Mouse (Mus musculus) forebrain, embryonic 16.5 days (tissue): ENCODE data around the gene Cdiptos. TPM values are rescaled to one million over a fixed set of nuclear protein-coding genes. Genes with fewer than 3 reads are reported as not detected.

Source experiments
- ATAC-seq: fragments of 200-750 bp; cut with Nextera tagmentation; 2 replicates; pipeline ENCODE4 v1.8.0; 2017; ENCODE audit warnings: mild to moderate bottlenecking, moderate library complexity
- H3K27ac ChIP-seq: fragments of 300-500 bp; sonication (generic); 2 replicates; pipeline ENCODE4 v1.5.1; 2014; ENCODE audit warnings: low read length, control low read depth
- H3K27me3 ChIP-seq: fragments of 300-500 bp; sonication (generic); replicated peaks from 2 replicates; pipeline ENCODE4 v1.6.1; 2014; ENCODE audit warnings: low read length; ENCODE audit not compliant: control insufficient read depth, insufficient read depth
- H3K36me3 ChIP-seq: fragments of 300-500 bp; sonication (generic); 2 replicates; pipeline ENCODE4 v1.6.1; 2014; ENCODE audit not compliant: control insufficient read depth, insufficient read depth
- H3K4me1 ChIP-seq: fragments of 300-500 bp; sonication (generic); replicated peaks from 2 replicates; pipeline ENCODE4 v1.6.1; 2014; ENCODE audit warnings: low read length; ENCODE audit not compliant: control insufficient read depth, insufficient read depth
- H3K4me2 ChIP-seq: fragments of 300-500 bp; sonication (generic); 2 replicates; pipeline ENCODE4 v1.6.1; 2014; ENCODE audit warnings: mild to moderate bottlenecking, low read length, control low read depth
- H3K4me3 ChIP-seq: fragments of 300-500 bp; sonication (generic); replicated peaks from 2 replicates; pipeline ENCODE4 v1.5.1; 2014; ENCODE audit warnings: mild to moderate bottlenecking, low read length, control low read depth
- H3K9ac ChIP-seq: fragments of 300-500 bp; sonication (generic); replicated peaks from 2 replicates; pipeline ENCODE4 v1.6.1; 2014; ENCODE audit warnings: low read depth, low read length, control low read depth
- H3K9me3 ChIP-seq: fragments of 300-500 bp; sonication (generic); 2 replicates; pipeline ENCODE4 v1.6.1; 2016; ENCODE audit warnings: low read length; ENCODE audit not compliant: control insufficient read depth
- WGBS: fragments of 180-500 bp; shearing (Covaris S2); extraction: QIAGEN DNeasy Blood & Tissue Kit; methylation state at CpG from one replicate; pipeline ENCODE4 v1.1.7; 2014; 5-methylcytosine and 5-hydroxymethylcytosine counted together
- polyA plus RNA-seq: library from polyadenylated mRNA; unstranded; fragments of >200 nt; fragmentation: Nextera tagmentation; extraction: Ambion mirVana; gene quantifications from 2 replicates; pipeline ENCODE4 v1.2.1, GENCODE M21; 2015

The Cdiptos gene
- polyA plus RNA-seq, 1 experiment from 2014 or later = 1.2 TPM

- Histone ChIP-seq H3K4me3 (peak within 1 kb of the TSS; percentile 62), H3K9me3 (no peaks in the 10 kb centered on the region), H3K27me3 (0 out of 2 replicates have a peak, but pooled peaks cover 2% of the 10 kb centered on the region), H3K9ac (peak within 1 kb of the TSS; percentile 76), H3K27ac (peak within 1 kb of the TSS; percentile 87), H3K36me3 (peaks cover 9% of the 10 kb centered on the region; the same call in 1 of the 2 replicates), H3K4me2 (peak within 1 kb of the TSS; percentile 89), H3K4me1 (peaks cover 39% of the 10 kb centered on the region)
- 1% methylated on average over 21 of the region's 21 CpGs for WGBS
- ATAC-seq = peak; percentile 67
Observed at GRCm38 (mm10) chr7:126949403-126949792, 26.5 kb downstream of the Cdiptos start, which contains the start of gene Asphd1. Gene Asphd1, minus strand, starts transcription at chr7:126949582.

- Histone ChIP-seq H3K27ac (peak overlapping the region; percentile 87), H3K4me3 (peak overlapping the region; percentile 62), H3K4me1 (peaks cover 39% of the 10 kb centered on the region), H3K9ac (peak overlapping the region; percentile 76), H3K9me3 (no peaks in the 10 kb centered on the region), H3K27me3 (no peaks in the 10 kb centered on the region), H3K36me3 (peaks cover 9% of the 10 kb centered on the region; the same call in 1 of the 2 replicates), H3K4me2 (peak overlapping the region; percentile 89)
- no peak for ATAC-seq
- 83% methylated on average over 10 of the region's 10 CpGs for WGBS
Observed at GRCm38 (mm10) chr7:126948626-126949025, 27.3 kb downstream of the Cdiptos start.

- Histone ChIP-seq H3K27ac (no peak overlapping the region), H3K9me3 (no peaks in the 10 kb centered on the region), H3K27me3 (no peaks in the 10 kb centered on the region), H3K9ac (no peak overlapping the region), H3K36me3 (peaks cover 11% of the 10 kb centered on the region; the same call in 1 of the 2 replicates), H3K4me1 (peaks cover 23% of the 10 kb centered on the region), H3K4me3 (no peak overlapping the region), H3K4me2 (no peak overlapping the region)
- no peak for ATAC-seq
- 51% methylated on average over 3 of the region's 3 CpGs for WGBS
Observed at GRCm38 (mm10) chr7:126946530-126946929, 29.4 kb downstream of the Cdiptos start.

GRCm38 (mm10) chr7:126941801-126942200 is 34.1 kb downstream of the Cdiptos start:
- Histone ChIP-seq H3K4me2 (no peak overlapping the region), H3K9me3 (no peaks in the 10 kb centered on the region), H3K9ac (no peak overlapping the region), H3K27me3 (no peaks in the 10 kb centered on the region), H3K27ac (no peak overlapping the region), H3K36me3 (peaks cover 22% of the 10 kb centered on the region), H3K4me3 (no peak overlapping the region), H3K4me1 (peaks cover 5% of the 10 kb centered on the region; the same call in 1 of the 2 replicates)
- ATAC-seq = peak; percentile 61; the same call in 1 of the 2 replicates
- WGBS = 46% methylated on average over 5 of the region's 5 CpGs

GRCm38 (mm10) chr7:126941171-126941570 is 34.7 kb downstream of the Cdiptos start:
- no peak overlapping the region for H3K4me2 ChIP-seq
- no peaks in the 10 kb centered on the region for H3K9me3 ChIP-seq
- WGBS = 47% methylated on average over 6 of the region's 6 CpGs
- no peak overlapping the region for H3K9ac ChIP-seq
- H3K4me3 ChIP-seq = no peak overlapping the region
- no peak overlapping the region for H3K27ac ChIP-seq
- no peak for ATAC-seq
- H3K27me3 ChIP-seq = no peaks in the 10 kb centered on the region
- H3K36me3 ChIP-seq = peaks cover 24% of the 10 kb centered on the region
- peaks cover 5% of the 10 kb centered on the region; the same call in 1 of the 2 replicates for H3K4me1 ChIP-seq

GRCm38 (mm10) chr7:126932652-126933051 is 43.2 kb downstream of the Cdiptos start:
- H3K9me3 ChIP-seq = no peaks in the 10 kb centered on the region
- WGBS = 89% methylated on average over 2 of the region's 2 CpGs
- H3K27me3 ChIP-seq = no peaks in the 10 kb centered on the region
- no peak overlapping the region for H3K4me3 ChIP-seq
- H3K27ac ChIP-seq = no peak overlapping the region
- H3K4me1 ChIP-seq = peaks cover 14% of the 10 kb centered on the region
- H3K36me3 ChIP-seq = peaks cover 12% of the 10 kb centered on the region
- H3K4me2 ChIP-seq = no peak overlapping the region
- H3K9ac ChIP-seq = no peak overlapping the region
- no peak for ATAC-seq

GRCm38 (mm10) chr7:126929046-126929445 is 46.9 kb downstream of the Cdiptos start:
- ATAC-seq = peak; percentile 80
- WGBS = 0% methylated on average over 24 of the region's 27 CpGs
- Histone ChIP-seq H3K27ac (peak overlapping the region; percentile 75), H3K27me3 (no peaks in the 10 kb centered on the region), H3K4me3 (peak overlapping the region; percentile 80), H3K9ac (peak overlapping the region; percentile 91), H3K4me2 (peak overlapping the region; percentile 89), H3K36me3 (no peaks in the 10 kb centered on the region; the same call in 1 of the 2 replicates), H3K9me3 (no peaks in the 10 kb centered on the region), H3K4me1 (peaks cover 14% of the 10 kb centered on the region)

GRCm38 (mm10) chr7:126928384-126929037 is 47.4 kb downstream of the Cdiptos start, which contains the start of gene Kctd13:
Gene Kctd13, plus strand, starts transcription at chr7:126928879.
- Histone ChIP-seq H3K36me3 (no peaks in the 10 kb centered on the region; the same call in 1 of the 2 replicates), H3K27ac (peak within 1 kb of the TSS; percentile 75), H3K27me3 (no peaks in the 10 kb centered on the region), H3K4me1 (peaks cover 14% of the 10 kb centered on the region), H3K4me2 (peak within 1 kb of the TSS; percentile 89), H3K9ac (peak within 1 kb of the TSS; percentile 91), H3K9me3 (no peaks in the 10 kb centered on the region), H3K4me3 (peak within 1 kb of the TSS; percentile 80)
- ATAC-seq = peak; percentile 98
- WGBS = 3% methylated on average over 56 of the region's 56 CpGs

GRCm38 (mm10) chr7:126926299-126926698 is 49.6 kb downstream of the Cdiptos start:
- no peak for ATAC-seq
- Histone ChIP-seq H3K27me3 (no peaks in the 10 kb centered on the region), H3K4me3 (no peak overlapping the region), H3K36me3 (no peaks in the 10 kb centered on the region; the same call in 1 of the 2 replicates), H3K9me3 (no peaks in the 10 kb centered on the region), H3K4me2 (no peak overlapping the region), H3K4me1 (peaks cover 17% of the 10 kb centered on the region), H3K27ac (no peak overlapping the region), H3K9ac (no peak overlapping the region)
- WGBS = 70% methylated on average over 3 of the region's 3 CpGs
